Mouse (Mus musculus) stomach, postnatal 0 days (tissue): ENCODE data around the gene Ptges3.

Experiments used
- CTCF ChIP-seq: IDR thresholded peaks from 2 replicates; pipeline ENCODE4 v1.5.1; 2016; ENCODE audit warnings: antibody characterized with exemption, low read depth, mild to moderate bottlenecking, moderate library complexity
- EP300 ChIP-seq: optimal IDR thresholded peaks from 2 replicates; pipeline ENCODE3; 2016; ENCODE audit warnings: antibody characterized with exemption

DNA sequence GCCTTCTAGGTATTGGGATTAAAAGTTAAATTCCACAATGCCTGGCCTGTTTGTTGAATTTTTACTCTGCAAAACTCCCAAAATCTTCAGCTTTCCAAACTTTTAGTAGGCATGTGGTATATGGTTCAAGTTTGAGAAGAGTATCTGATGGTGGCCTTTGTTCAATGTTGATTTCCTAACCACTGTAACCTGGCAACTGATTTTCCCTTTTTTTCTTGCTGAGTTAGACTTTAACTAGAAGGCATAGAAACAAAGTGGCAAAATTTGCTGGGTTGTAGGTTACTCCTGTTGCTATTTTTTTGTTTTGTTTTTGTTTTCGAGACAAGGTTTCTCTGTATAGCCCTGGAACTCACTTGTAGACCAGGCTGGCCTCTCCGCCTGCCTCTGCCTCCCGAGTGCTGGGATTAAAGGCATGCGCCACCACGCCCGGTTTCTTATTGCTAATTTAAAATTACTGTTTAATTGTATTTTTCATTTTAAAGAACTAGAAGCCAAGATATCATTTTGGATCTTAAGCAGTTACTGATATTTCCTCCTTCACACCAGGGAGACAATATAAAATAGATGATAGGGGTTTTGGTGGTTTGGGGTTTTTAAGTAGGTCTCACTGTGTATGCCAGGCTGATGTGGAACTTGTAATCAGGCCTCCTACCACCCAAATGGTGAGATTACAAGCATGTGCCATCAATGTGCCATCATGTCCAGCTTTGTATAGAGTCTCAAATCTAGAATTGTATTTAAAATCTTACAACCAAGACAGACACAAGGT, 3.7 kb downstream of the Ptges3 start:
- TF ChIP-seq CTCF, result no peak
- no peak for TF ChIP-seq EP300
